Mouse (Mus musculus): ENCODE data around the gene Polh.

DNA sequence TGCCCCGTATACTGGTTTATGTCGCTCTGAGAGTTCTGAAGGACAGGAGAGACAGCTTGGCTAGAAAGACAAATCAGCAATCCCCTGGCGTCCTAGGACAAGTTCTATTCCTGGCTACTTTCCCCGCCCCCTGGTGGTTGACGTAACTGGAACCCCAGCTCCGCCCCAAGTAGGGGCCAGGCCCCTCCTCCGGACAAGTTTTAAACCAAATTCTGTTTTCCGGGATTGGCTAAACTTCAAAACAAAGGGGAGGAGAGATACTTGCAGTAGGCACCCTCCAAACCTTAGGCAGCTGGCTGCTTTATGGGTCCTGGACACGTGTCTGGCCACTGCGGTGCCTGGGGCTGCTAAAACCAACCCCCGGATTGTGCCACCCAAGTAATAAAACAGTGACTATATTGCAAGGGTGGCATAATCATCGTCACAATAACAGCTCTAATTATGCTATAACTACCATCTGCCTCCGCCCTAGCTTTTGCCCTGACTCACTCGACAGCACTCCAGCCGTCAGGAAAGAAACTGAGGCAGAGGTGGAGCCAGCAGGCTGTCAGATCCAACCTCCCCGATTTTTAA is 42.3 kb downstream of the Polh start:
- TF ChIP-seq EP300 (IDR thresholded peaks at IDR 0.05; ENCODE audit: low read depth) (peak; percentile 57; the same call in 1 of the 2 replicates), CTCF (IDR thresholded peaks at IDR 0.05; ENCODE audit: low read depth) (peak; percentile 39; the same call in 1 of the 2 replicates)
